Mouse (Mus musculus) spleen, postnatal 4 days (tissue): ENCODE measurements around the gene Slc1a4.
A peak's percentile ranks its signal among the peaks of the same experiment; 100 is the strongest.

Experiments used
- DNase-seq, 2 experiments: peaks; one replicate each; pipeline ENCODE4 v3.0.0; 2022; ENCODE audit warnings: low spot score in 2 of 2

Slc1a4 gene

GRCm38 (mm10) chr11:20332561-20333514 is at the start of gene Slc1a4:
Gene Slc1a4, minus strand, starts transcription at chr11:20332713.
- DNase-seq, result peak; percentile 89 to 92

GRCm38 (mm10) chr11:20380106-20380505 is 47.6 kb upstream of the Slc1a4 start:
- no peak for DNase-seq

GRCm38 (mm10) chr11:20376642-20377041 is 44.1 kb upstream of the Slc1a4 start:
- no peak for DNase-seq

GRCm38 (mm10) chr11:20372616-20373211 is 40.2 kb upstream of the Slc1a4 start:
- no peak for DNase-seq

GRCm38 (mm10) chr11:20370486-20370885 is 38.0 kb upstream of the Slc1a4 start:
- no peak for DNase-seq

- DNase-seq, result no peak
Measured at GRCm38 (mm10) chr11:20366456-20366855, 33.9 kb upstream of the Slc1a4 start.

- DNase-seq, result no peak
Measured at GRCm38 (mm10) chr11:20361354-20361753, 28.8 kb upstream of the Slc1a4 start.

GRCm38 (mm10) chr11:20357684-20358447 is 25.4 kb upstream of the Slc1a4 start:
- DNase-seq, result no peak

GRCm38 (mm10) chr11:20348466-20348865 is 16.0 kb upstream of the Slc1a4 start:
- DNase-seq, result no peak

- no peak for DNase-seq
Measured at GRCm38 (mm10) chr11:20347548-20347947, 15.0 kb upstream of the Slc1a4 start.

GRCm38 (mm10) chr11:20346369-20346768 is 13.9 kb upstream of the Slc1a4 start:
- no peak for DNase-seq

- no peak for DNase-seq
Measured at GRCm38 (mm10) chr11:20343952-20344351, 11.4 kb upstream of the Slc1a4 start.

- DNase-seq, result no peak
Measured at GRCm38 (mm10) chr11:20341598-20341997, 9.1 kb upstream of the Slc1a4 start.

GRCm38 (mm10) chr11:20338703-20339102 is 6.2 kb upstream of the Slc1a4 start:
- DNase-seq, result no peak

- DNase-seq, result no peak
Measured at GRCm38 (mm10) chr11:20334301-20334700, 1.8 kb upstream of the Slc1a4 start.

GRCm38 (mm10) chr11:20331690-20332537 is 599 bp downstream of the Slc1a4 start:
- peak; percentile 43 to 78 for DNase-seq

- DNase-seq, result no peak
Measured at GRCm38 (mm10) chr11:20331027-20331689, 1.4 kb downstream of the Slc1a4 start.

GRCm38 (mm10) chr11:20329711-20330110 is 2.8 kb downstream of the Slc1a4 start:
- no peak for DNase-seq

- no peak for DNase-seq
Measured at GRCm38 (mm10) chr11:20328771-20329170, 3.7 kb downstream of the Slc1a4 start.

- DNase-seq, result no peak
Measured at GRCm38 (mm10) chr11:20326328-20326995, 6.1 kb downstream of the Slc1a4 start.
